Mouse (Mus musculus) cerebellum, adult 8-10 months (tissue): ENCODE measurements around the gene Vmn2r96.
"Not testable (repeated sequence)": the region's sequence is repeated elsewhere in the genome, so short reads cannot be mapped to it uniquely, and the experiment has no call there.

Experiments
- DNase-seq: peaks from one replicate; pipeline ENCODE4 v3.0.0; 2022

Vmn2r96 gene

GRCm38 (mm10) chr17:18572851-18573250, at the start of gene Vmn2r96:
Gene Vmn2r96, plus strand, starts transcription at chr17:18573151.
- not testable (repeated sequence) for DNase-seq

- no peak for DNase-seq
Observed at GRCm38 (mm10) chr17:18523371-18523770, 49.6 kb upstream of the Vmn2r96 start.

- no peak for DNase-seq
Observed at GRCm38 (mm10) chr17:18523991-18524390, 49.0 kb upstream of the Vmn2r96 start.

GRCm38 (mm10) chr17:18558212-18559158, 14.5 kb upstream of the Vmn2r96 start:
- not testable (repeated sequence) for DNase-seq

- not testable (repeated sequence) for DNase-seq
Observed at GRCm38 (mm10) chr17:18566186-18566585, 6.8 kb upstream of the Vmn2r96 start.

GRCm38 (mm10) chr17:18615151-18615550, 42.2 kb downstream of the Vmn2r96 start:
- DNase-seq: not testable (repeated sequence)

GRCm38 (mm10) chr17:18626532-18626931, 53.6 kb downstream of the Vmn2r96 start:
- no peak for DNase-seq
